Mouse (Mus musculus): ENCODE results near the gene Shroom3. TPM values are rescaled to one million over a fixed set of nuclear protein-coding genes. Genes with fewer than 3 reads are reported as not detected.

Shroom3 gene
- total and polyA plus RNA-seq, 3 experiments, result 0.04 to 0.11 TPM; not detected in 1

GRCm38 (mm10) chr5:92980862-92981261 is 297.6 kb downstream of the Shroom3 start:
- in situ Hi-C loops (cut with MboI; ENCODE audit: low pct_ligation_motif_present, low pct_unique_long_range_greater_than_20kb, low sequenced_read_pairs) (no loop called here), dilution Hi-C loops (cut with MboI; ENCODE audit: extremely low pct_ligation_motif_present, extremely low pct_unique_long_range_greater_than_20kb, low sequenced_read_pairs) (no loop called here)
- no peak for DNase-seq (ENCODE audit: extremely low read depth)
- Histone ChIP-seq H3K36me3 (replicated peaks in 1 of 2; ENCODE audit: control insufficient read depth in 1 of 2, insufficient read depth in 1 of 2, low read length in 1 of 2) (no peaks in the 10 kb centered on the region), H3K4me1 (ENCODE audit: control insufficient read depth in 1 of 2, insufficient read depth in 2 of 2) (no peaks in the 10 kb centered on the region), H3K9me3 (replicated peaks; ENCODE audit: low read length) (peaks cover 2% of the 10 kb centered on the region), H3K27ac (ENCODE audit: insufficient read depth, low read depth) (no peak overlapping the region), H3K4me2 (ENCODE audit: insufficient read depth, low read depth, poor library complexity, severe bottlenecking) (no peak overlapping the region), H3K27me3 (replicated peaks) (peaks cover 2% of the 10 kb centered on the region), H3K4me3 (replicated peaks in 1 of 3; ENCODE audit: low read depth in 2 of 3, low read length in 2 of 3, poor library complexity in 1 of 3) (no peak overlapping the region), H3K79me2 (replicated peaks; ENCODE audit: control insufficient read depth, extremely low read depth, insufficient read depth, poor library complexity, severe bottlenecking) (no peaks in the 10 kb centered on the region), H3K9ac (ENCODE audit: insufficient read depth, low read depth) (no peak overlapping the region)
- no peak for TF ChIP-seq ELF1 (IDR thresholded peaks at IDR 0.05; ENCODE audit: low read depth, low read length)
- TF ChIP-seq HCFC1 (IDR thresholded peaks at IDR 0.05; ENCODE audit: low read depth, low read length), result no peak
- no peak for TF ChIP-seq USF2 (conservative IDR thresholded peaks at IDR 0.05; ENCODE audit: low read depth, low read length)
- TF ChIP-seq NELFE (IDR thresholded peaks at IDR 0.05; ENCODE audit: low read depth, low read length), result no peak
- no peak for TF ChIP-seq GABPA (IDR thresholded peaks at IDR 0.05; ENCODE audit: insufficient replicate concordance, low read depth, low read length)
- no peak for TF ChIP-seq E2F4 (IDR thresholded peaks at IDR 0.05; ENCODE audit: insufficient replicate concordance, low read depth, low read length)
- no peak for TF ChIP-seq IRF4 (IDR thresholded peaks at IDR 0.05; ENCODE audit: low read depth, low read length)
- TF ChIP-seq MAZ (IDR thresholded peaks at IDR 0.05; ENCODE audit: low read depth, low read length), result no peak

GRCm38 (mm10) chr5:92982673-92983072 is 299.4 kb downstream of the Shroom3 start:
- H3K4me1 ChIP-seq (ENCODE audit: control insufficient read depth in 1 of 2, insufficient read depth in 2 of 2), result no peaks in the 10 kb centered on the region
- H3K4me3 ChIP-seq (replicated peaks in 1 of 3; ENCODE audit: low read depth in 2 of 3, low read length in 2 of 3, poor library complexity in 1 of 3), result no peak overlapping the region
- dilution Hi-C loops (cut with MboI; ENCODE audit: extremely low pct_ligation_motif_present, extremely low pct_unique_long_range_greater_than_20kb, low sequenced_read_pairs), result no loop called here
- no peaks in the 10 kb centered on the region for H3K36me3 ChIP-seq (replicated peaks in 1 of 2; ENCODE audit: control insufficient read depth in 1 of 2, insufficient read depth in 1 of 2, low read length in 1 of 2)
- in situ Hi-C loops (cut with MboI; ENCODE audit: low pct_ligation_motif_present, low pct_unique_long_range_greater_than_20kb, low sequenced_read_pairs), result no loop called here
- DNase-seq (ENCODE audit: extremely low read depth), result peak; percentile 40
- H3K27ac ChIP-seq (ENCODE audit: insufficient read depth, low read depth), result no peak overlapping the region
- no peak overlapping the region for H3K4me2 ChIP-seq (ENCODE audit: insufficient read depth, low read depth, poor library complexity, severe bottlenecking)
- H3K27me3 ChIP-seq (replicated peaks), result peaks cover 2% of the 10 kb centered on the region
- H3K9me3 ChIP-seq (replicated peaks; ENCODE audit: low read length), result peaks cover 2% of the 10 kb centered on the region
- no peaks in the 10 kb centered on the region for H3K79me2 ChIP-seq (replicated peaks; ENCODE audit: control insufficient read depth, extremely low read depth, insufficient read depth, poor library complexity, severe bottlenecking)
- peak; percentile 43 for TF ChIP-seq RAD21 (IDR thresholded peaks at IDR 0.05; ENCODE audit: low read depth, low read length)
- peak; percentile 20 to 57; a peak in 2 of 4 replicates for TF ChIP-seq CTCF (conservative IDR thresholded peaks at IDR 0.05 in 1 of 2, IDR thresholded peaks at IDR 0.05 in 1 of 2; ENCODE audit: low read depth in 2 of 2, low read length in 2 of 2)
- TF ChIP-seq SMC3 (IDR thresholded peaks at IDR 0.05; ENCODE audit: low read depth, low read length), result peak; percentile 34; the same call in 1 of the 2 replicates
- TF ChIP-seq IRF4 (IDR thresholded peaks at IDR 0.05; ENCODE audit: low read depth, low read length), result no peak
- TF ChIP-seq MYC (IDR thresholded peaks at IDR 0.05; ENCODE audit: low read depth, low read length), result no peak
- H3K9ac ChIP-seq (ENCODE audit: insufficient read depth, low read depth), result no peak overlapping the region

- dilution Hi-C loops (cut with MboI; ENCODE audit: extremely low pct_ligation_motif_present, extremely low pct_unique_long_range_greater_than_20kb, low sequenced_read_pairs), result no loop called here
- Histone ChIP-seq H3K27ac (ENCODE audit: insufficient read depth, low read depth) (no peak overlapping the region), H3K79me2 (replicated peaks; ENCODE audit: control insufficient read depth, extremely low read depth, insufficient read depth, poor library complexity, severe bottlenecking) (no peaks in the 10 kb centered on the region), H3K4me3 (replicated peaks in 1 of 3; ENCODE audit: low read depth in 2 of 3, low read length in 2 of 3, poor library complexity in 1 of 3) (no peak overlapping the region), H3K4me2 (ENCODE audit: insufficient read depth, low read depth, poor library complexity, severe bottlenecking) (no peak overlapping the region), H3K4me1 (ENCODE audit: control insufficient read depth in 1 of 2, insufficient read depth in 2 of 2) (no peaks in the 10 kb centered on the region), H3K9ac (ENCODE audit: insufficient read depth, low read depth) (no peak overlapping the region), H3K9me3 (replicated peaks; ENCODE audit: low read length) (peaks cover 2% of the 10 kb centered on the region), H3K27me3 (replicated peaks) (peaks cover 2% of the 10 kb centered on the region), H3K36me3 (replicated peaks in 1 of 2; ENCODE audit: control insufficient read depth in 1 of 2, insufficient read depth in 1 of 2, low read length in 1 of 2) (no peaks in the 10 kb centered on the region)
- TF ChIP-seq ZNF384 (IDR thresholded peaks at IDR 0.05; ENCODE audit: low read depth, low read length), result no peak
- no peak for TF ChIP-seq ZC3H11A (IDR thresholded peaks at IDR 0.05; ENCODE audit: low read depth, low read length)
- TF ChIP-seq CTCF (conservative IDR thresholded peaks at IDR 0.05 in 1 of 2, IDR thresholded peaks at IDR 0.05 in 1 of 2; ENCODE audit: low read depth in 2 of 2, low read length in 2 of 2), result peak; percentile 28 to 46; a peak in 3 of 4 replicates
- TF ChIP-seq RAD21 (IDR thresholded peaks at IDR 0.05; ENCODE audit: low read depth, low read length), result peak; percentile 29
- peak; percentile 25; the same call in 1 of the 2 replicates for TF ChIP-seq SMC3 (IDR thresholded peaks at IDR 0.05; ENCODE audit: low read depth, low read length)
- peak; percentile 33 for DNase-seq (ENCODE audit: extremely low read depth)
- in situ Hi-C loops (cut with MboI; ENCODE audit: low pct_ligation_motif_present, low pct_unique_long_range_greater_than_20kb, low sequenced_read_pairs), result no loop called here
Measured at GRCm38 (mm10) chr5:92983942-92984341, 300.7 kb downstream of the Shroom3 start.
